Mouse (Mus musculus) liver (tissue): Measurements from ENCODE around the gene Hist2h2aa1.
"Not testable (repeated sequence)": the region's sequence is repeated elsewhere in the genome, so short reads cannot be mapped to it uniquely, and the experiment has no call there.

Source experiments
- DNase-seq: peaks from one replicate; pipeline ENCODE4 v3.0.0-alpha.2; 2020; ENCODE audit warnings: mixed read lengths

The Hist2h2aa1 gene

GRCm38 (mm10) chr3:96280660-96281059, 35.4 kb downstream of the Hist2h2aa1 start:
- peak; percentile 16 for DNase-seq

GRCm38 (mm10) chr3:96284457-96284856, 39.2 kb downstream of the Hist2h2aa1 start:
- no peak for DNase-seq

- DNase-seq = not testable (repeated sequence)
Observed at GRCm38 (mm10) chr3:96287334-96287733, 42.0 kb downstream of the Hist2h2aa1 start.

GRCm38 (mm10) chr3:96289201-96289600, 43.9 kb downstream of the Hist2h2aa1 start:
- no peak for DNase-seq

GRCm38 (mm10) chr3:96290727-96291126, 45.4 kb downstream of the Hist2h2aa1 start:
- DNase-seq = not testable (repeated sequence)

GRCm38 (mm10) chr3:96292641-96293040, 47.3 kb downstream of the Hist2h2aa1 start:
- no peak for DNase-seq

- DNase-seq = no peak
Observed at GRCm38 (mm10) chr3:96293368-96293767, 48.1 kb downstream of the Hist2h2aa1 start.

- no peak for DNase-seq
Observed at GRCm38 (mm10) chr3:96293787-96294186, 48.5 kb downstream of the Hist2h2aa1 start, which contains the start of gene Fcgr1. Fcgr1 (minus strand) TSS chr3:96293969.
